Mouse (Mus musculus): ENCODE results near the gene Nfkbie.

GRCm38 (mm10) chr17:45595736-45596390 is 40.4 kb downstream of the Nfkbie start:
- TF ChIP-seq EP300 (optimal IDR thresholded peaks at IDR 0.05) (no peak), CTCF (IDR thresholded peaks at IDR 0.05; ENCODE audit: low read depth) (no peak)
